Mouse (Mus musculus): ENCODE results near the gene Trim75.

Gene Trim75

GRCm38 (mm10) chr8:64944831-64945230 is 42.8 kb downstream of the Trim75 start:
- DNase-seq (ENCODE audit: low read depth, low spot score): peak; percentile 85

GRCm38 (mm10) chr8:64942946-64943345 is 44.7 kb downstream of the Trim75 start:
- no peak for DNase-seq (ENCODE audit: low read depth, low spot score)

GRCm38 (mm10) chr8:64941495-64941894 is 46.1 kb downstream of the Trim75 start:
- peak; percentile 83 for DNase-seq (ENCODE audit: low read depth, low spot score)

GRCm38 (mm10) chr8:64941019-64941418 is 46.6 kb downstream of the Trim75 start:
- DNase-seq (ENCODE audit: low read depth, low spot score): peak; percentile 37

- no peak for DNase-seq (ENCODE audit: low read depth, low spot score)
These were observed 52.6 kb downstream of the Trim75 start for GRCm38 (mm10) chr8:64934997-64935396.

Measured in ES-CJ7 (cell line).